14 mouse cellular contexts compared by ENCODE assay signal in genomic region chr19:37340495-37340894, GRCm38 (mm10).
"Had no signal": no experiment of that assay in that cellular context is flagged by ENCODE, and none has a peak within 500 bp of the region (broad histone marks: within the 10 kb centered on the region; RNA-seq: fewer than 3 reads in every experiment).

No protein-coding gene starts in this region.

- H3K9me3 ChIP-seq: limb, embryonic 13.5 days; midbrain, embryonic 12.5 days; neural tube, embryonic 13.5 days; stomach, embryonic 15.5 days had no signal

- H3K9ac ChIP-seq: limb, embryonic 13.5 days; liver, embryonic 14.5 days; midbrain, embryonic 12.5 days; neural tube, embryonic 13.5 days; stomach, embryonic 15.5 days had no signal

- H3K4me1 ChIP-seq: midbrain, embryonic 12.5 days; neural tube, embryonic 13.5 days had no signal

- H3K27ac ChIP-seq: layer of hippocampus, adult 2 months; limb, embryonic 13.5 days; liver, embryonic 14.5 days; midbrain, embryonic 12.5 days; neural tube, embryonic 13.5 days; stomach, embryonic 15.5 days had no signal

- H3K27me3 ChIP-seq: limb, embryonic 13.5 days; midbrain, embryonic 12.5 days; neural tube, embryonic 13.5 days; stomach, embryonic 15.5 days had no signal

- ATAC-seq: midbrain, embryonic 16.5 days had no signal

- H3K36me3 ChIP-seq: limb, embryonic 13.5 days; midbrain, embryonic 12.5 days; neural tube, embryonic 13.5 days; stomach, embryonic 15.5 days had no signal

- DNase-seq: kidney, adult 11 months; kidney, postnatal 10 days; kidney, postnatal 4 days; left cerebral cortex, postnatal 4 days; lung, adult 18-20 months; lung, postnatal 4 days; retina, postnatal 1 day had no signal

- H3K4me3 ChIP-seq: layer of hippocampus, adult 2 months; limb, embryonic 13.5 days; midbrain, embryonic 12.5 days; neural tube, embryonic 13.5 days; stomach, embryonic 15.5 days had no signal

- H3K4me2 ChIP-seq: limb, embryonic 13.5 days; midbrain, embryonic 12.5 days; neural tube, embryonic 13.5 days; stomach, embryonic 15.5 days had no signal
